Mouse (Mus musculus) heart, postnatal 10 days (tissue): ENCODE measurements at regions not wholly inside any gene's neighbourhood (a gene's known extent, or its start where the extent isn't known, plus 50 kb on each side); places are given as distances from the start of the nearest gene placed in this dataset.
A peak's percentile ranks its signal among the peaks of the same experiment; 100 is the strongest.

ENCODE experiments used
- DNase-seq, 2 experiments: peaks; one replicate each; pipeline ENCODE4 v3.0.0; 2021
- intact Hi-C: fragments of 180-260 bp; cut with DNase I; formaldehyde crosslinking; loops from one replicate; pipeline ENCODE4 v1.15.1; 2025

- intact Hi-C loops, result loop anchor here (2.0 to 5.0 kb wide), 2 partner anchors 54 to 281 kb away; partner anchors contain the start of gene Fgfr2
- peak; percentile 75 to 82 for DNase-seq
Measured at GRCm38 (mm10) chr7:133176256-133177178, 52.4 kb upstream of the Ctbp2 start.
